Mouse (Mus musculus): Measurements from ENCODE around the gene Rundc3a.
"Not testable (repeated sequence)": the region's sequence is repeated elsewhere in the genome, so short reads cannot be mapped to it uniquely, and the experiment has no call there.

Gene Rundc3a

GRCm38 (mm10) chr11:102393238-102393634 is at the start of gene Rundc3a:
TSS of gene Rundc3a (plus strand) at chr11:102393403.
- peak; percentile 82 for DNase-seq (ENCODE audit: low spot score)

DNA sequence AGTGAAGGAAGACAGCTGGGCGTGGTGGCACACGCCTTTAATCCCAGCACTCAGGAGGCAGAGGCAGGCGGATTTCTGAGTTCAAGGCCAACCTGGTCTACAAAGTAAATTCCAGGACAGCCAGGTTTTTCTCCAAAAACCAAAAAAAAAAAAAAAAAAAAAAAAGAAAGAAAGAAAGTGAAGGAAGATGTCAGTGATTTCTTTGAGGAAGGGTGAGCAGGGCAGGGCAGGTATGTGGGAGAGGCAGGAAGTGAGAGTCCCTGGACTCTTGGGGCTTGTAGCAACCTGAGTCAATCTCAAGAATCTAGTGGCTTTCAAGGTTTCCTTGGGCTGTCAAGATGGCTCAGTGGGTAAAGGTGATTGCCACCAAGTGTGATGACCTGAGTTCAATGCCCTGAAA is 48.7 kb upstream of the Rundc3a start:
- no peak for DNase-seq (ENCODE audit: low spot score)

DNA sequence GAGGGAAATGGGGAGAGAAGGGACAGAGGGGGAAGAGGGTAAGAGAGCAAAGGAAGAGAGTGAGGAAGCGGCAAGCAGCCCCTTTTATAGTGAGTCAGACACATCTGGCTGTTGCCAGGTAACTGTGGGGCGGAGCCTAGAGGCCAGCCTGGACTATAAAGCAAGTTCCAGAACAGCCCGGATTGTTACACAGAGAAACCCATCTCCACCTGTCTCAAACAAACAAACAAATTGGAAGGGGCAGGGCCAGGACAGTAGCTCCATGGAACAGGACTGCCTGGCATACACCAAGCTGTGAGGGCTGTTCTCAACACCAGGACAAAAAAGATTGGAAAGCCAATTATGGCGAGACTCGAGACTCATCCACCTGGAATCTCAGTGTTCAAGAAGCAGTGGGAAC is 46.3 kb upstream of the Rundc3a start:
- no peak for DNase-seq (ENCODE audit: low spot score)

GRCm38 (mm10) chr11:102347683-102348082 is 45.5 kb upstream of the Rundc3a start:
- DNase-seq (ENCODE audit: low spot score): no peak

DNA sequence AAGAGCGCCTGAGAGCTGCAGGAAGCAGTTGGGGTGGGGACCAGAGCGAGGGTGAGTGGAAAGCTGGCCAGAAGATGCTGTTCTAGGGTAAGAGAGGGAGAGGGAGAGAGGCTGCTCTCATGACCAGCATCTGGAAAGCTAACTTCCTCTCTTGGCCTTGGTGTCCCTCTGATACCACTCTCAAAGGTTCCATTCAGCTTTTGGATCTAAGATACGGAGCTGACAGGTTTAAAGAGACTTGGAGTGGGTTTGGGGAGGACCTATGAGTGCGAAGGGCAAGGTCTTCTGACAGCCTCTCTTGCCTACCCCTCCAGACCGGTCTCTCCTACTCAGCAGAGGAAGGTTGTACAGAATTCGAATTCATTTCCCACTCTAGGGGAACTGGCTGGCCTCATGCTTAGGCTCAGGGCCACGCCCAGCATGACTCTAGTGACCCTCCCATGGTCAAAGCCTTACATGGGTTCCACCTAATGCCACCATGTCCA is 45.1 kb upstream of the Rundc3a start:
- DNase-seq (ENCODE audit: low spot score): no peak

GRCm38 (mm10) chr11:102348771-102349170 is 44.4 kb upstream of the Rundc3a start:
- DNase-seq (ENCODE audit: low spot score): no peak

GRCm38 (mm10) chr11:102349189-102349954 is 43.8 kb upstream of the Rundc3a start:
- no peak for DNase-seq (ENCODE audit: low spot score)

- no peak for DNase-seq (ENCODE audit: low spot score)
These were observed 42.8 kb upstream of the Rundc3a start for GRCm38 (mm10) chr11:102350416-102350815.

DNA sequence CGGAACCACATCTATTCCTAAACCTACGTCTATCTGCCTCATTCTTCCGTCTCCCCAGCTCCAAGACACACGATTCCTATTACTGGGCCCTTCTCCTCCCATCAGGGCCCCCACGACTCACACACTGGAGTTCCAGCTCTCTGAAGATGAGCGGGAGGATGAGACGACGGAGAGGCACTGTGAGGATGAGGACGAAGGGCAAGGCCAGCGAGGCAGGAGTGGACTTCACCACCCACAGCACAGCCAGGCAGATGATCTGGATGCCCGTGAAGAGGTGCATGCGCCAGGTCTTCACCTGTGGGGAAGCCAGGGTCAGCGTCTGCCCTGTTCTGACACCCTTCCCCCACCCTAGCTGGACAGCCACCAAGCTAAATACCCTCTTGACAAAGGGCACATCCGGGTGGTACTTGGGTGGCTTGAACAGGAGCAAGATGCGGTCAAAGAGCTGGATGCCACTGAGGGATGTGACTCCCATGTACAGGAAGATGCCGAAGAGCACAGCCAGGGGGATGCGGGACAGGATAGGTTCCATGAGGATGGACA is 42.2 kb upstream of the Rundc3a start:
- no peak for DNase-seq (ENCODE audit: low spot score)

DNA sequence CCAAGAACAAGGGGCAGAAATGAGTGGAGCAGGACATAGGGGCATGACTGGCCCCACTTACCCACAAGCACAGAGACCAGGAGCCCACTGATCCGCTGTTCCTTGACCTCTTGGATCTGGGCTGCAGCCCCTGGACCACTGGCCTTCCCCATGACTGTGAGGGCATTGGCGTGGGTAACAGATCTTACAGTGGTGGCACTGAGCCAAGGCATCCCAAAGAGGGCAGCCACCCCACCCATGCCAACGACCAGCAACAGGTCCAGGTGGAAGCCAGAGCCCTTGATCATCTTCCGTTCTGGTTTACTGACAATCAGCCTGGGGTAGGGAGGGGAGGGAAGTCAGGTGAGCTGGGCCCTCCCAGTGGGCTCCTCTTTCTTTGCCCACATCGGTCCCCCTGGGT is 40.8 kb upstream of the Rundc3a start:
- DNase-seq (ENCODE audit: low spot score): no peak

DNA sequence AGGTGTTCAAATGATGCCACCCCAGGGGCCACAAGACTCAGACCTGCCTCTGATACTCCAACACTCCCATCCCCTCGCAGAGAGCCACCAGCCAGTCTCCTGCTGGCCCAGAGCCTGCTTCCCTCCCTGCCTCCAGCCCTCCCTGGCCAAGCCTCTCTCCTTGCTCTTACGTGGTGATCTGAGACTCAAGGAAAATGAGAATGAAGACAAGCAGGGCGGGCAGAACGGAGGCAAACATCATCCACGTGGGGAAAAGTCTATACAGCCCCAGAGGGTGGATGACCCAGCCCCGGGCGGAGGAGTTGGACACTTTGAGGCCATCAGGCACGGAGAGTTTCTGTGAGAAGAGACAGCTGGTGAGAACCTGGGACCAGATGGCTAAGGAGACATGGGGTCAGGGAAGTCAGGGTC is 40.2 kb upstream of the Rundc3a start:
- DNase-seq (ENCODE audit: low spot score): no peak

DNA sequence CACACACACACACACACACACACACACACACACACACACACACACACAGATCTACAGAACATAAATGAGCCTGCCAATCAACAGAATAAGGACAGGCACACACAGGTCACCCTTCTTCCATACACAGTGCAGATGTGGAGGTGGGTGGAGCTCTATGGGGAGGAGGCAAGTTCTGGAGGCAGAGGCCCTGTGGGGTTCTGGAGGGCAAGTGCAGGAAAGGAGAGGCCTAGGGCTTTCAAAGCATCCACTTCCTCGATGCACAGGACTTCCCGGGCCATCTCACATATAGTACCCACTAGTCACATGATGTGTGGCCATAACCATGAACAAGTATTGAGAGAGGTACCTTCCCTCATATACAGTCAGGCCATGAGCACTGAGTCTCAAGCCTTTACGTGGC is 37.7 kb upstream of the Rundc3a start:
- DNase-seq (ENCODE audit: low spot score): no peak

- no peak for DNase-seq (ENCODE audit: low spot score)
These were observed 37.0 kb upstream of the Rundc3a start for GRCm38 (mm10) chr11:102356190-102356589.

DNA sequence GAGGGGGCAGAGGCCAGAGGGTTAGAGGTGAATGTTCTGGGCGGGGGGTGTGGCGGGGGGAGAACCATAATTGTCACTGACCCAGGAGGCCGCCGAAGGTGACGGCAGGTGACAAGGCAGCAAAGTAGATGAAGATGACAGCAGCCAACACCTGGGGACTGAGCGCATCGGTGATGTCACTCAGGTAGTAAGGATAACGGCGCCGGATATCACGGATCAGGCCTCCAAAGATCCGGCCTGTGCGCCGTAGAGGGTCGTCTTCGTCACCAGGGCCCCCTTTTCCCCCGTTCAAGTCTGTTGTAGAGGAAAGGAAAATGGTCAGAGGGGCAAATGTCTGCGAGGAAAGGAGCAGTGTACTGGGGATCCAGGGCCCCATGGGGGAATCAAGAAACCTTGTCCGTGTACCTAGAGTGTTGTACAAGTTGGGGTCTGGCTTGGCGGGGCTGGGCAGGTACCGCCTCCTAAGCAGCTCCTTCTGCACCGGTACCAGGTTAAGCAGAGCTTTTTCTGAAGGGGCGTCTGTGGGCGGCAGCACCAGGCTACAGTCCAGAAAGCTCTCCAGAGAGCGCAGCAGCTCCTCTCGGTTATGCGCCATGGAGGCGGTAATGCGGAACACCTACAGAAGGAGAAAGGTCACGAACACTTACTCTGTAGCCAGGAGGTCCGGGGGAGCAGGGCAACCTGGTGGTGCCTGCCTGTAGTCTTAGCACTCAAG is 36.4 kb upstream of the Rundc3a start:
- DNase-seq (ENCODE audit: low spot score): no peak

GRCm38 (mm10) chr11:102358365-102358764 is 34.8 kb upstream of the Rundc3a start:
- no peak for DNase-seq (ENCODE audit: low spot score)

DNA sequence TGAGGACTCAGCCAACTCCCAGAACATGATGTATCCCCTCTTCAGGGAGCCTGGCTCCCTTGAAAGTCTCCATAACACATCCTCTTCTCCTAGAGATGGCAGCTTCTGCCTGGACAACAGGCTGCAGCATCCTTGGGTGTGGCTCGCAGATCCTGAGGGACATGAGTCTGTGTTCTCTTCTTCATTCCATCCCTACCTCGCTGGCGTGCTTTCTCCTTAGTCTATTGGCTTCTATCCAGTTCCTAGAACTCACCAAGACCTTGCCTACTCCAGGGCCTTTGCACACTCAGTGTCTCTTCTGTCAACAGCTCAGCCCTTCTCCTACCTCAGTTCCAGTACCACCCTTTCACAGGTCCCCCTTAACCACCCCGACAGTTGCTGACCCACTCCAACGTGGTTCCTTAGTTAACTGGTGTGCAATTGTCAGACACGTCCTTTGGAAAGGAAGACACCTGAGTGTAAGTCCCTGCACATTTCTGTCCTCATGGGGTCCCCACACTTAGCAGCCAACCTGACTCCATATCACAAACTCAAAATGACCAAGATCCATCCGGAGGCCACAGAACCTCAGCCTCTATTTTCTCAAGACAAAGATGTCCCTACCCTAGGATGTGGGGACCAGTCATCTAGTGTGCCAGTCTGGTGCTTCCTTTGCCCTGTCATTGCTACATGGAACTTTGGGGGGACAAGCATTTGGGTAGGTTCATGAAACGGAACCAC is 31.3 kb upstream of the Rundc3a start:
- DNase-seq (ENCODE audit: low spot score): no peak

- DNase-seq (ENCODE audit: low spot score): no peak
These were observed 29.6 kb upstream of the Rundc3a start for GRCm38 (mm10) chr11:102363623-102364022.

DNA sequence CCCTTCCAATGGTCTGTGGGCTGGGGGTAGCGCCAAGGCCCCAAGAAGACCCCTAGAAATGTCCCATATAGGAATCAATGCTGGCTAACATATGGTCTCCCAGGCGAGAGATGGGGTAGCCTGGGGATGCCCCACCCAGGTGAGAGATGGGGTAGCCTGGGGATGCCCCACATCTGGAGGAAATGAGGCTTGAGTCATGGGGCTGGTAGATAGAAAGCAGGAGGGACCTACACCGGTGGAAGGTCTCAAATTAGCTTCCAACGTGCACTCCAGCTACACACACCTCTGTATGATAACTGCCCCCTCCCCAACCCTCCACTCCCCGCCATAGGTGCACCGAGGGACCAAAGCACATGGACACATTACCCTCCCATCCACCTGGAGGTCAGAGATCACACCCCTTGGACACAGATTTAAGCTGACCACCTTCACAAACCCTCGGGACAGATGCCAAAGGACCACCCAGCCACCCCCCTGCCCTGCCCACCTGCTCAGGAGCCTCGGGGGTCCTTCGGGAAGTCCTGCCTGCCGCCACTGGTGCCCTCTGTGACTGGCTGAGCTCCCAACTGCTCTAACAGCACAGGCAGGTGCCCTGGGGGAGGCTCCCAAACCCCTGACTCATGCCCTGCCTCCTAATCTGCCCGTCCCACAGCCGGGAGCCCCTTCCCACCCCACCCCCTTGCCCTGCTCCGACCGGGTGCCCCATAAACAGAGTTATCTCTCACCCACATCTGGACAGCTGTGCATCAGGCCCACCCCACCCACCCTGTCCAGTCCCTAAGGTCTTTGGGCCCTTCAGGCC is 28.4 kb upstream of the Rundc3a start:
- DNase-seq (ENCODE audit: low spot score): no peak

GRCm38 (mm10) chr11:102365699-102366098 is 27.5 kb upstream of the Rundc3a start:
- DNase-seq (ENCODE audit: low spot score): no peak

DNA sequence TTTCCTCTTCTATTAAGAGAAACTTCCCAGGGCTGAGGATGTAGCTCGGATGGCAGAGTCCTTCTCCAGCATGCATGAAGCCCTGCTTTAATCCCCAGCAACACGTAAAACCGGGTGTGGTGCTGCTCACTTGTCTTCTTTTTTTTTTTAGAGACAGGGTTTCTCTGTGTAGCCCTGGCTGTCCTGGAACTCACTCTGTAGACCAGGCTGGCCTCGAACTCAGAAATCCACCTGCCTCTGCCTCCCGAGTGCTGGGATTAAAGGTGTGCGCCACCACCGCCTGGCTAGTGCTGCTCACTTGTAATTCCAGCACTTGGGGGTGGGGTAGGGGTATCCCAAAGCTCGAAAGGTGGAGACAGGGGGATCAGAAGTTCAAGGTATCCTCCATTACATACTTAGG is 27.1 kb upstream of the Rundc3a start, which contains the start of gene Slc4a1:
TSS of gene Slc4a1 (minus strand) at position 101 of the 400 bp plus-strand sequence.
- DNase-seq (ENCODE audit: low spot score): not testable (repeated sequence)

DNA sequence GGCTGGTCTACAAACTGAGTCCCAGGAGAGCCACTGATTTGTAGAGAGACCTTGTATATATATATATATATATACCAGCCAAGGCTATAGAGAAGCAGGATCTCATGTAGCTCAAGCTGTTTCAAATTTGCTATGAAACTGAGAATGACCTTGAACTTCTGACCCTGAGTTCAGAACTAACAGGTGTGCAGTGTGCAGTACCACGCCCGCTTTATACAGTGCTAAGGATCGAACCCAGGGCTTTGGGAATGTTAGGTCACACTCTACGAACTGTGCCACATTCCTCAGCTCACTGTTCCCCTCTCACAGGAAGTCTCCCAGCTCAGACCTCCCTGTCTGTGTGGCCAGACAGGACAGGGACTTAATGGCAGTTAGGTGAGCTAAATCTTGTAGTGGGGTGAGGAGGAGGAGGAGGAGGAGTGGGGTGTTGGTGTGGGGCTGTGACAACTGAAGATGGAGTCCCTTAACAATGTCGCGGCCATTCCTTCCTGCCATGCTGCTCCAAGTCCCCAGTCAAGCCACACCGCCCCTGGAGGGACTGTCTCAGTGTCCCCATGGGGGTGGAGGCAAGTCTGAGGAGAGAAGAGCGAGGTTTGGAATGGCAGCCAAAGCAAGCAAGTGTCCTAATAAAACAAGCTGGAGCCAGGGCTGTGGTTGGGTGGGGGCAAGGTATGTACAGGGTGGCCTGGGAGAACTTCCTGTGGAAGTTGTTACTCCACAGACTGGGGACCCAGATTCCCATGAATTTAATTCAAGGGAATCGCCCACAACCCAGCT is 25.5 kb upstream of the Rundc3a start:
- DNase-seq (ENCODE audit: low spot score): no peak
